Comparison of ENCODE assay signal across 8 mouse cellular contexts in the genomic region with DNA sequence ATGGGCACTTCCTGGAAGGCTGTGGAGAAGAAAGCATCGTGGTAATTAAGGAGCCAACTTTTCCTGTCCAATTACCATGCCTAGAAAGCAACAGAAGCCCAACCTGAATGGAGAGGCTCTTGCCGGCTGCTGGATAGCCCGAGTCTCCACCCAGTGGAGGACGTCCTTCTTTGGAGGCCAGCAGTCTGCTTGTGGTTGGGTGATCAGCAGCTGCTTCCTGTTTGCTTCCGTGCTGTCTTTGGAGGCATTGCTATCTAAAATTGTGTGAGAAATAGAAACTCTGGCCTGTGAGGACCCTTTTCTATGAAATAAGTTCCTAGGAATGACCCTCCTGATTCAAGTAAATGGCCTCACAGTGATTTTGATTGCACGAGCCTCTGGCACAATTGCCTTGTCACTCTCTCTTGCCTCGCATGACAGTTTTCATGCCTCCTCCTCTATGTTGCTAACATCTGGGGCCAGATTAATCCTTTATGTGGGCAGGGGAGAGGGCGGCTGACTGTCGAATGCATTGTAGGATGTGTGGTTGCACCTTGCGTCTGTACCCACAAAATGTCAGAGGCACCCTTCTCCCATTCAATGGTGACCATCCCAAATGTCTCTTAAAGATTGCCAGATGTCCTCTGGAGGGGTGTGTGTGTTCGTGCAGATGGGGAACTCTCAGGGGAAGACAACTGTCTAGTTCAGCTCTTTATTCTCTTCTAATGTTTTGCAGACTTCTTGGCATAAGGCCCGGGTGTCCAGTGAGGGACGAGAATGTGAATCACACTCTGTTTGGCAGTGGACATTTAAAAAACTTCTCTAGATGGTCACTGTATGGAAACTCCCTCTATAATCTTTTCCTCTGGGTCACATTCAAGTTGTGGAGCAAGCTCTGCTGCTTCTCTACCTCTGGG.
DNase-seq lines count a peak whose midpoint lies in the region; ATAC-seq and TF ChIP-seq lines count a peak whose summit lies in the region.

No protein-coding gene starts in this region.

- DNase-seq in kidney, adult 11 months = peak; percentile 28
- peak; percentile 13 for DNase-seq in Patski (ENCODE audit: low read depth, low spot score)
- DNase-seq in kidney, postnatal 4 days = peak; percentile 63 to 75
- peak; percentile 76 for DNase-seq in naive thymus-derived CD4-positive, alpha-beta T cell, adult 2 months (ENCODE audit: low read depth)
- DNase-seq in frontal cortex, postnatal 14 days (ENCODE audit: low spot score in 2 of 2) = no peak
- DNase-seq in embryo, embryonic 9.5 days (ENCODE audit: extremely low spot score) = no peak

- WGBS in kidney, embryonic 16.5 days = 58% methylated on average over 13 of the region's 13 CpGs

- no peak for TF ChIP-seq CTCF in Patski (IDR thresholded peaks at IDR 0.05)

- no peaks in the 10 kb centered on the region for H3K27me3 ChIP-seq in kidney, embryonic 16.5 days (ENCODE audit: insufficient read depth, low read length)
- H3K27me3 ChIP-seq in Patski = peaks cover 6% of the 10 kb centered on the region

- H3K4me1 ChIP-seq in kidney, embryonic 16.5 days (ENCODE audit: insufficient read depth, low read length) = no peaks in the 10 kb centered on the region

- CTCF ChIA-PET in Patski (lab: Charles Lee) = interaction anchor here (0.6 to 1.4 kb wide), 2 partner anchors 54 to 787 kb away, joined by 3 read pairs; no protein-coding TSS in a partner anchor

- H3K4me3 ChIP-seq in kidney, embryonic 16.5 days (ENCODE audit: low read length) = no peak overlapping the region

- no peak overlapping the region for H3K27ac ChIP-seq in kidney, embryonic 16.5 days (ENCODE audit: low read length)

- no peaks in the 10 kb centered on the region for H3K9me3 ChIP-seq in kidney, embryonic 16.5 days (ENCODE audit: low read length)

- H3K9ac ChIP-seq in kidney, embryonic 16.5 days (replicated peaks; ENCODE audit: low read length) = no peak overlapping the region

- in situ Hi-C loops in Patski (cut with MboI; ENCODE audit: low pct_unique_long_range_greater_than_20kb) = no loop called here

- POLR2A ChIA-PET in Patski (lab: Charles Lee) = no interaction called here

- H3K36me3 ChIP-seq in kidney, embryonic 16.5 days (ENCODE audit: insufficient read depth, low read length) = no peaks in the 10 kb centered on the region

- H3K4me2 ChIP-seq in kidney, embryonic 16.5 days (replicated peaks; ENCODE audit: low read depth, low read length) = no peak overlapping the region

- ATAC-seq in kidney, embryonic 16.5 days (ENCODE audit: low FRiP score, low TSS enrichment) = no peak
- no peak for ATAC-seq in Patski
- ATAC-seq in granulocyte monocyte progenitor cell, adult 5-6 weeks (replicated peaks; ENCODE audit: poor library complexity, severe bottlenecking) = peak; percentile 92

Comparison
In these comparisons a context has a peak if more than half of its experiments do, and no peak if none do; other contexts are left out.
1. DNase-seq: peak in kidney, adult 11 months (single experiment), Patski (single experiment), kidney, postnatal 4 days (2 of 2) and naive thymus-derived CD4-positive, alpha-beta T cell, adult 2 months (single experiment); none in frontal cortex, postnatal 14 days (0 of 2) and embryo, embryonic 9.5 days (single experiment).